Mouse (Mus musculus): ENCODE measurements around the gene Exosc3. TPM values are rescaled to one million over a fixed set of nuclear protein-coding genes. Genes with fewer than 3 reads are reported as not detected.
"Not testable (repeated sequence)": the region's sequence is repeated elsewhere in the genome, so short reads cannot be mapped to it uniquely, and the experiment has no call there.

Exosc3 gene
- polyA plus RNA-seq (2016; fragmentation: Nextera tagmentation; extraction: Ambion mirVana): 109 and 126 TPM in 2 replicates

DNA sequence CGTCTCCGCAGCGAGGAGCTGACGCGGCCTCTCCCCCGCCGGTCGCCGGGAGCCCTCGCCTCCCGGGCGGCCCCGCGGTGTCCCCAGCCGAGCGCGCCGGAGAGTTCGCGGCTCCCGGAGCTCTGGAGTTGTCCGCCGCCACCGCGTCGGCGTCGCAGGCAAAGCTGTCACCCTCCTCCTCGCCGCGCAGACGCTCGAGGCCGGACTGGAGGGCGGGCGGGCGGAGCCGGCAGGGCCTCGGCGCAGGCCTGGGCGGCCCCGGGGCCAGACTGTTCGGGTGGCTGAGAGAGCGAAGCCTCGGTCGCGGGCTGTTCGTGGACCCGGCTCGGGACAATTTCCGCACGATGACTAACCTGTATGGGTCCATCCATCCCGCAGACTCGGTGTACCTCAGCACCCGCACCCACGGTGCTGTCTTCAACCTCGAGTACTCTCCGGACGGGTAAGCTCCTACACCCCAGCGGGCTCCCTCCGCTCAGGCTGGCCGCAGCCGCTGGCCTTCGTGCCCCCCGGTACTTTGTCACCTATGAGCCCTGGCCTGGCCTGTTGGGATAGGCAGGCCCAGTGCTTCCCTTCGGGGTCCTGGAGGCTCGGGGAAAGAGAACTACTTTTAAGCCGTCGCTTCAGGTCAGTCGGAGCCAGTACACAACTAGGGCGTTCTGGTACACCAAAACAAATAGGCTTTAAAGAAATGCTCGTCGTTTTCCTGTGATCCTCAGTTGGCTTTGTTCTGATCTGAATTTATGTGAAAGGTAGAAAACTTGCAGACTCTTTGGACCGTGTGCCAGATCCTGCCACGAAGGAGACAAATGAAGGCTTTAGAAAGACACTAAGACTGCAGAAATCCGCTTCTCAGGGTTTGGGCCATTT, at the start of gene Exosc3:
Gene Exosc3, minus strand, starts transcription at position 447 of the 870 bp plus-strand sequence.
- WGBS: under 1% methylated on average over 76 of the region's 76 CpGs
- Histone ChIP-seq H3K9me3 (replicated peaks) (no peaks in the 10 kb centered on the region), H3K4me3 (peak within 1 kb of the TSS; percentile 94), H3K27me3 (ENCODE audit: low read depth, poor library complexity, severe bottlenecking) (no peaks in the 10 kb centered on the region), H3K36me3 (peaks cover 31% of the 10 kb centered on the region), H3K4me1 (peaks cover 23% of the 10 kb centered on the region), H3K27ac (peak within 1 kb of the TSS; percentile 95)
- no peak for DNase-seq (ENCODE audit: low spot score)

DNA sequence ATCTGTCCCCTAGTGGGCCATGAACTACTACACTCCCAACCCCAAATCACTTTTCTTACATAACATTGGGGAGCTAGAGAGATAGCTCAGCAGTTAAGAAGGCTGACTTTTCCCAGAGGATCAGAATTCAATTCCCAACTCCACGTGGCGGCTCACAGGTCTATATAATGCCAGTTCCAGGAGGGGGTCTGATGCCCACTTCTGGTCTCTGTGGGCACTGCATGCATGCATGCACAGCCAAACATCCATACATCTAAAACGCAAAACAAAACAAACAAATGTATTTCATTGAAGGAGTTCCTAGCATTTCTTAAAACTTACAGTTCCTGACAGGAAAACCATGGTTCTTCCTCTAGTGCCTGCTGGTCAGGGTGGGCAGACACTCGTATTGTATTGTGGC, 49.6 kb upstream of the Exosc3 start:
- 76% methylated on average over 4 of the region's 4 CpGs for WGBS

DNA sequence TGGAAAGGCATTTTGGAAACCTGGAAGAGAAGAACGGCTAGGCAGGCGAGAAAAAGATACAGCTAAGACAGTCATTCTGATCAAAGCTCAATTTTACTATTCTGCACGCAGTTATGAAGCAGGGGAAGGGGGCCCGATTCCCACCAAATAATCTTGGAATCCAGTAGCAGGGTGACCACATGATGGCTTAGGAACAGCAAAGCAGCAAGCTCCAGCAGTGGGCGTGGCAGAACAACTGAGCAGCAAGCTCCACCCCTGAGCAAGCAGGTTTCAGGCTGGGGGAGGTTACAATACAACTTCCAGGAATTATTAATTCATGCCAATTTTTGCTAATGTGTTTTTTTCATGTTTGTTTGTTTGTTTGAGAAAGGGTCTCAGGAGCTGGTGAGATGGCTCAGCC, 44.8 kb upstream of the Exosc3 start:
- H3K27ac ChIP-seq; DNase-seq (ENCODE audit: low spot score); H3K4me3 ChIP-seq; H3K9me3 ChIP-seq (replicated peaks); H3K27me3 ChIP-seq (ENCODE audit: low read depth, poor library complexity, severe bottlenecking); H3K4me1 ChIP-seq; H3K36me3 ChIP-seq: not testable (repeated sequence)
- whole genome bisulfite sequencing: 96% methylated on average over 5 of the region's 5 CpGs

More for the DNA sequence above, 49.6 kb upstream of the Exosc3 start:
- Histone ChIP-seq H3K4me1 (no peaks in the 10 kb centered on the region), H3K27me3 (ENCODE audit: low read depth, poor library complexity, severe bottlenecking) (no peaks in the 10 kb centered on the region), H3K4me3 (no peak overlapping the region), H3K36me3 (peaks cover 22% of the 10 kb centered on the region), H3K9me3 (replicated peaks) (no peaks in the 10 kb centered on the region), H3K27ac (no peak overlapping the region)
- DNase-seq (ENCODE audit: low spot score): no peak

DNA sequence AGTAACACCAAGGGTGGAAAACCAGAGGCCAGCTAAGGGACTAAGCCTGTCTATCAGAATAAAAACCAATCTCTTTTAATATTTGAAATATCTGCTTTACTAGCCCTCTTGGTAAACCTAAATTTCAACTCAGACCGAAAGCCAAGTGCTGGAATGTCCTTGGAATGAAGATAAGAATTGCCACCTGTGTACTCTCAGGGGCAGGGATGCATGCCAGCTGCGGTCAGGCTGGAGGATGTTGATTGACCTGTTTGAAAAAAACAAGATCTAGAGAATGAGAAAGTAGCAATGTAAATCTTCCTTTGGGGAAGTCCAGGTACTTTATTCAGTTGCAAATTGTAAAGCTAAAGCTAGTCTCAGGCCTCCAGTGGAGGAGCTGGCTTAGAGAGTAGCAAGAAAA, 39.6 kb upstream of the Exosc3 start:
- not testable (repeated sequence) for H3K27ac ChIP-seq; H3K4me3 ChIP-seq; H3K36me3 ChIP-seq; H3K9me3 ChIP-seq (replicated peaks); DNase-seq (ENCODE audit: low spot score); H3K4me1 ChIP-seq; H3K27me3 ChIP-seq (ENCODE audit: low read depth, poor library complexity, severe bottlenecking)
- 92% methylated on average over 2 of the region's 2 CpGs for WGBS

DNA sequence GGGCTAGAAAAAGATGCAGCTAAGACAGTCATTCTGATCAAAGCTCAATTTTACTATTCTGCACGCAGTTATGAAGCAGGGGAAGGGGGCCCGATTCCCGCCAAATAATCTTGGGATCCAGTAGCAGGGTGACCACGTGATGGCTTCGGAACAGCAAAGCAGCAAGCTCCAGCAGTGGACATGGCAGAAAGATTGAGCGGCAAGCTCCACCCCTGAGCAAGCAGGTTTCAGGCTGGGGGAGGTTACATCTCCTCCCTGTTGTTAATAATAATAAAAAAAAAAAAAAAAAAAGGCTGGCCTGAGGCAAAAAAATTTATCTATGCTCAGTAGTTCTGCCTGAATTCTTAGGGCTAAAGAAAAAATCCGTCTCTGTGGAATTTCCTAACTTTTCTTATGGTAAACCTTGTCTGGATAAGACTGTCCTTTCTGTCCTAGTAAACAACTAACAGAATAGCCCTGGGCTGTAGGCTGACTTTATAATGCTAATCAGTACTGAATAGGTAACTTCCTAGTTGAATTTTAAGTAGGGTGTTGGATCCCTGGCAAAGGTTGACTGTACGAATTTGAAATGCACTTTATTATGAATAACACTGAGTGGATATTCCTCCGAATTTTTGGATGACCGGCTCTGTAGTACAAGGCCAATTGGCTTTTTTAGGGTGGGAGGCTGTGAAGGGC, 38.5 kb upstream of the Exosc3 start:
- H3K36me3 ChIP-seq: peaks cover 14% of the 10 kb centered on the region
- not testable (repeated sequence) for H3K27me3 ChIP-seq (ENCODE audit: low read depth, poor library complexity, severe bottlenecking); H3K4me3 ChIP-seq; H3K27ac ChIP-seq; H3K4me1 ChIP-seq; DNase-seq (ENCODE audit: low spot score); H3K9me3 ChIP-seq (replicated peaks)
- 91% methylated on average over 10 of the region's 10 CpGs for WGBS

DNA sequence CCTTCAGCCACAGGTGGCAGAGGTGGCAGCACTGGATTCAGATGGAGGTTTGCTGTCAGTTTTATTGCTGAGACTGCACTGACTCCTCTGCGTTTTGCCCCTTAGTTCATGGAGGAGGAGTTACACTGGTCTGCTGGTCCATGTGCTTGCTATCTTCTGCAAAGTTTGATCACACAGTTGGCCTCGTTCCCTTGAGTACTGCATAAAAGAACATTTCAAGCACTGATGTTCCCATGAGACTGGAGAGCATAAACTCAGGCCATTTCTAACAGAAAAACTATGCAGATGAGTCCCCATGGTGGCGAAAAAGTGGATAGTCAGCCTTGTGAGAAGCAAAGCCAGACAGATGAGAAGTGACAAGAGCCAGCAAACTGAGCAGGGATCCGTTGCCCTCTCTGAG, 34.0 kb upstream of the Exosc3 start:
- no peaks in the 10 kb centered on the region for H3K27me3 ChIP-seq (ENCODE audit: low read depth, poor library complexity, severe bottlenecking)
- H3K36me3 ChIP-seq: peaks cover 56% of the 10 kb centered on the region
- no peak overlapping the region for H3K4me3 ChIP-seq
- no peak overlapping the region for H3K27ac ChIP-seq
- WGBS: 88% methylated on average over 4 of the region's 4 CpGs
- DNase-seq (ENCODE audit: low spot score): no peak
- no peaks in the 10 kb centered on the region for H3K9me3 ChIP-seq (replicated peaks)
- no peaks in the 10 kb centered on the region for H3K4me1 ChIP-seq

DNA sequence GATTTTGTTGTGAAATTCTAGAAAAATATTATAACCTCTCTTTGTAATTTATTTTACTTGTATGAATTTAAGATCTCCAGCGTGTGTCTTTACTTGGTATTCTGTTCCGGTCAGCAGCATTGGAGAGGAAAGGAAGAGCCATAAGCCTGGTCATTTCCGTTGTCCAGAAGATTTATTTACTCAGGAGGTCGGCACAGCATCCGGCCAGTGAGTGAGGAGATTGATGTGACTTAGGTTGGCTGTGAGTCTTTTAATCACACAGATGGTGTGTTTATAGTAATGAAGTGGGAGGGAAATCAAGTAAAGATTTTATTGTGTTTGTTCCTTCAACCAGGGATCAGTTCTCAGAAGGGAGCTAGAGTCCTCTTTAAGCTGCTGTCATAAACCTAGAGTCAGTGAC, 32.3 kb upstream of the Exosc3 start:
- H3K27ac ChIP-seq: no peak overlapping the region
- H3K4me3 ChIP-seq: no peak overlapping the region
- 73% methylated on average over 5 of the region's 5 CpGs for WGBS
- H3K4me1 ChIP-seq: no peaks in the 10 kb centered on the region
- H3K9me3 ChIP-seq (replicated peaks): no peaks in the 10 kb centered on the region
- DNase-seq (ENCODE audit: low spot score): no peak
- no peaks in the 10 kb centered on the region for H3K27me3 ChIP-seq (ENCODE audit: low read depth, poor library complexity, severe bottlenecking)
- H3K36me3 ChIP-seq: peaks cover 72% of the 10 kb centered on the region

DNA sequence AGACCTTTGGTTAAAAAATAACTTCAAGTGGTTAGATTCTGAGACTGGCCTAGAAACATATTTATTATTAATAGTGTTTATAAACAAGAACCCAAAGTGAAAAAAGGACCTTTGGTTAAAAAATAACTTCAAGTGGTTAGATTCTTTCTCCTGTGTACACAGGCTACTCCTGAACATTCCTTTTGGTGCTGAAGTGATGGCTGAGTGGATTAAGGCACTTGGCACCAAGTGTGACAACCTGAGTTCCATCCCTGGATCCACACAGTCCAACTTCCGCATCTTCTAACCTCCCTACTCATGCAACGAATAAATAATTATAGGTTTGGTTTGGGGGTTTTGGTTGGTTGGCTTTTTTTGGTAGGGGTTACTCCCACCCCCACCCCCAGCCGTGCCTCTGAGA, 28.7 kb upstream of the Exosc3 start:
- H3K4me3 ChIP-seq: no peak overlapping the region

DNA sequence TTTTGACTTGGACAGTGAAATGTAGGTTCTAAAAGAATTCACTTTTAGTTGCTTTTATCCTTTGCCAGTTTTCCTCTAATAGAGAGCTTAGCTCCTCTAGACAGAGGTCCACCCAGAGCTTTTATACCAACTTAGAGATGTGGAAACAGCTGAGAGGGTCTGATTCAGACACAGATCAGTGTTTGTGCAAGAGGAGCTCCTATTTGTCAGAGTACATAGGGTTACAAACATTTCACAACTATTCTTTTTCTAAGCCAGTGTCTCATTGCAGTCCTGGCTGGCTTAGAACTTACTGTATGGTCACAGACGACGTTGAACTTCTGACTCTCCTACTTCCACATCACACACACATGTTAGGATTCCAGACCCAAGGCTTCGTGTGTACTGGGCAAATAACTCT, 14.1 kb upstream of the Exosc3 start:
- H3K4me1 ChIP-seq: no peaks in the 10 kb centered on the region
- WGBS: 89% methylated on average over 3 of the region's 3 CpGs
- H3K36me3 ChIP-seq: peaks cover 52% of the 10 kb centered on the region
- H3K27me3 ChIP-seq (ENCODE audit: low read depth, poor library complexity, severe bottlenecking): no peaks in the 10 kb centered on the region
- no peak overlapping the region for H3K4me3 ChIP-seq
- H3K9me3 ChIP-seq (replicated peaks): no peaks in the 10 kb centered on the region
- H3K27ac ChIP-seq: no peak overlapping the region
- no peak for DNase-seq (ENCODE audit: low spot score)

More for the DNA sequence above, 28.7 kb upstream of the Exosc3 start:
- Histone ChIP-seq H3K4me1 (no peaks in the 10 kb centered on the region), H3K27ac (no peak overlapping the region), H3K27me3 (ENCODE audit: low read depth, poor library complexity, severe bottlenecking) (no peaks in the 10 kb centered on the region), H3K9me3 (replicated peaks) (no peaks in the 10 kb centered on the region), H3K36me3 (peaks cover 81% of the 10 kb centered on the region)
- no peak for DNase-seq (ENCODE audit: low spot score)
- WGBS: 88% methylated on average over 3 of the region's 3 CpGs

DNA sequence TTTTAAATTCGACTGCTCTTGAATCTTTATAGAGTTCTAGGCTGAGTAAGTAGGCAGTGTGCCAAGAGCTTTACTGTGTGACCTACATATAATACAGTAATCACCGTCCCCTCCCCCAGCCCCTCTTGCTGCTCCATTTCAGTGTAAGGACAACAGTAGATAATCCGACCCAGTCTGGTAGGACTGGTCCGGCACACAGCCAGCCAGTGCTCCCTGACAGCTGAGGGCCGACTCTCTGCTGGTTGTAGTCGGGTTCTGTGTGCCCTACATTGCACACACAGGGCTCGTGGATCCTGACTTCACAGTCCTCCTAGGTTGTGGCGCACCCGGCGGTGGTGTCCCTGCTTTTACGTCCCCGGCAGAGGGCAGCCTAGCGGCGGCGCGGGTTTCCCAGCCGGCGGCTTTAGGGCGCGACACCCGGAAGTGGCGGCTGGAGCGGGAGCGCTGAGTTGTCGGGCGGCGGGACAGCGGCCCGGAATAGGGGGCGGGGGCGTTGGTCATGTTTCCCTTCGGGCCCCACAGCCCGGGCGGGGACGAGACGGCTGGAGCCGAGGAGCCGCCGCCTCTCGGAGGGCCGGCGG, 773 bp downstream of the Exosc3 start, which contains the start of gene Dcaf10:
Gene Dcaf10, plus strand, starts transcription at position 433 of the 581 bp plus-strand sequence.
- H3K36me3 ChIP-seq: peaks cover 23% of the 10 kb centered on the region
- DNase-seq (ENCODE audit: low spot score): peak; percentile 98
- no peaks in the 10 kb centered on the region for H3K27me3 ChIP-seq (ENCODE audit: low read depth, poor library complexity, severe bottlenecking)
- 2% methylated on average over 42 of the region's 42 CpGs for WGBS
- peak within 1 kb of the TSS; percentile 95 for H3K27ac ChIP-seq
- H3K4me1 ChIP-seq: peaks cover 23% of the 10 kb centered on the region
- H3K4me3 ChIP-seq: peak within 1 kb of the TSS; percentile 94
- no peaks in the 10 kb centered on the region for H3K9me3 ChIP-seq (replicated peaks)

DNA sequence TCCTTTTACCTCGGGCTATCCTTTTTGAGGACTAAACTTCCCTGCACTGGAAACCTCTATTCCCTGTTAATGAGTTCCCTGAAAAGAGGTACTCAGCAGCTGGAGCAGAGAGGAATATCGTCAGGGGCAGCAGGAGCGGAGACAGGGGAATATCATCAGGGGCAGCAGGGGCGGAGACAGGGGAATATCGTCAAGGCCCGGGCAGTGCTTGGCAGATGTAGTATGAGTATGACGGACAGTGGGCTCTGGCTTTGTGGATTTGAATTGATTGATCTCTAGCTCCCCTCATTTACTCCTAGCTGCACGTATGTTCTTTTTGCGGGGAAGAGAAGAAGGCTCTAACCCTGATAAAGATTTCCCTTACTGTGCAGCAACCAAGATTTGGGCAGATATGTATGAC, 1.3 kb downstream of the Exosc3 start:
- 65% methylated on average over 9 of the region's 9 CpGs for WGBS
- Histone ChIP-seq H3K27ac (peak overlapping the region; percentile 95), H3K4me3 (peak overlapping the region; percentile 94), H3K36me3 (peaks cover 19% of the 10 kb centered on the region), H3K27me3 (ENCODE audit: low read depth, poor library complexity, severe bottlenecking) (no peaks in the 10 kb centered on the region), H3K4me1 (peaks cover 23% of the 10 kb centered on the region), H3K9me3 (replicated peaks) (no peaks in the 10 kb centered on the region)
- DNase-seq (ENCODE audit: low spot score): no peak

DNA sequence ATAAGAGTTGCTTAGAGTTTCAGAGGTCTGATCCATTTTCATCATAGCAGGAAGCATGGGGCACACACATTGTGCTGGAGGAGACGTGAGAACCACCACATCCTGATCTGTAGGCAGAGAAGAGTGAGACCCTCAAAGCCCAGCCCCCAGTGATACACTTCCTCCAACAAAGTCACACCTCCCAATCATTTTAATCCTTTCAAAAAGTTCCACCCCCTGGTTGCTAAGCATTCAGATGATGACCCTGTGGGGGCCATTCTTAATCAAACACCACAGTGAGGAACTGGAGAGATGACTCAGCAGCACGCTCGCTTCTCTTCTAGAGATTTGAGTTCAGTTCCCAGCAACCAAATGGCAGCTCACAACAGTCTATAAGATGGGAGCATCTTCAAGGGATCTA, 10.1 kb downstream of the Exosc3 start:
- H3K4me1 ChIP-seq: peaks cover 4% of the 10 kb centered on the region
- 80% methylated on average over 3 of the region's 3 CpGs for WGBS
- H3K27me3 ChIP-seq (ENCODE audit: low read depth, poor library complexity, severe bottlenecking): 0 out of 2 replicates have a peak, but pooled peaks cover 4% of the 10 kb centered on the region
- H3K4me3 ChIP-seq: no peak overlapping the region
- H3K36me3 ChIP-seq: no peaks in the 10 kb centered on the region
- no peaks in the 10 kb centered on the region for H3K9me3 ChIP-seq (replicated peaks)
- no peak overlapping the region for H3K27ac ChIP-seq
- DNase-seq (ENCODE audit: low spot score): no peak

DNA sequence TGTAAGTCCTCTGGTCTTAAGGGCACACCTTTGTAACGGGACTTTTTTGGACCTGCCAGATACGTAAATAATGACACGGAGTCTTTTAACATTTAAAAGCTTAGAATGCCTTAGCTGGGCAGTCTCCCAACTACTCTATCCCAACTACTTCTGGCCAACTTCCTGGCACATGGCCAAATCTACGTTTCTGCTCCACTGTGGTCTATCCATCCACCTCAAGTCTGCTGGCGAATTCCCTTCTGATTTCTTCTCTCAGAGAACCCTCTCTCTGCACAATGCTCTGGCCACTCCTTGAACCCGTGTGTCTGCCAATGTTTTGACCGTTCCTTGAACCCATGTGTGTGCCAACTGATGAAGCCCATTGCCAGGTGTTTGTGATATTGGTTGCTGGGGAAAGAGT, 11.4 kb downstream of the Exosc3 start:
- DNase-seq (ENCODE audit: low spot score): no peak
- H3K9me3 ChIP-seq (replicated peaks): no peaks in the 10 kb centered on the region
- H3K4me3 ChIP-seq: no peak overlapping the region
- WGBS: 94% methylated on average over 7 of the region's 7 CpGs
- H3K27me3 ChIP-seq (ENCODE audit: low read depth, poor library complexity, severe bottlenecking): 0 out of 2 replicates have a peak, but pooled peaks cover 4% of the 10 kb centered on the region
- no peak overlapping the region for H3K27ac ChIP-seq
- H3K36me3 ChIP-seq: no peaks in the 10 kb centered on the region
- H3K4me1 ChIP-seq: peaks cover 3% of the 10 kb centered on the region

All from limb, embryonic 10.5 days (tissue).